Mouse (Mus musculus): Measurements from ENCODE around the gene Mapk9. TPM values are rescaled to one million over a fixed set of nuclear protein-coding genes. Genes with fewer than 3 reads are reported as not detected.

Gene Mapk9
- total and polyA plus RNA-seq, 2 experiments from 2014 or later: 70.4 to 124 TPM

- H3K4me1 ChIP-seq (ENCODE audit: insufficient read depth, low read length): no peaks in the 10 kb centered on the region
- H3K9ac ChIP-seq (replicated peaks; ENCODE audit: low read length): no peak overlapping the region
- no peak for DNase-seq (ENCODE audit: low spot score)
- H3K27ac ChIP-seq: no peak overlapping the region
- no peak overlapping the region for H3K4me2 ChIP-seq (ENCODE audit: low read depth, low read length)
- H3K4me3 ChIP-seq (ENCODE audit: low read length): no peak overlapping the region
- H3K36me3 ChIP-seq (ENCODE audit: insufficient read depth, low read length): peaks cover 23% of the 10 kb centered on the region
- no peaks in the 10 kb centered on the region for H3K27me3 ChIP-seq (ENCODE audit: insufficient read depth, low read length)
- H3K9me3 ChIP-seq (ENCODE audit: low read length): no peaks in the 10 kb centered on the region
- TF ChIP-seq CTCF (IDR thresholded peaks at IDR 0.05; ENCODE audit: low read depth): no peak
- WGBS: 87% methylated on average over 3 of the region's 3 CpGs
- no peak for ATAC-seq
These were observed 36.8 kb downstream of the Mapk9 start for GRCm38 (mm10) chr11:49883394-49883793.

- Histone ChIP-seq H3K4me2 (ENCODE audit: low read depth, low read length) (no peak overlapping the region), H3K36me3 (ENCODE audit: insufficient read depth, low read length) (peaks cover 5% of the 10 kb centered on the region), H3K4me3 (ENCODE audit: low read length) (no peak overlapping the region), H3K27me3 (ENCODE audit: insufficient read depth, low read length) (no peaks in the 10 kb centered on the region), H3K4me1 (ENCODE audit: insufficient read depth, low read length) (no peaks in the 10 kb centered on the region), H3K9me3 (ENCODE audit: low read length) (no peaks in the 10 kb centered on the region), H3K9ac (replicated peaks; ENCODE audit: low read length) (no peak overlapping the region), H3K27ac (no peak overlapping the region)
- DNase-seq (ENCODE audit: low spot score): no peak
- 0 out of 2 replicates have a peak, but pooled peaks have one; percentile 35 for ATAC-seq
- TF ChIP-seq CTCF (IDR thresholded peaks at IDR 0.05; ENCODE audit: low read depth): no peak
- 67% methylated on average over 5 of the region's 5 CpGs for WGBS
These were observed 41.9 kb downstream of the Mapk9 start for GRCm38 (mm10) chr11:49888469-49888868.

GRCm38 (mm10) chr11:49891993-49892392 lies 45.4 kb downstream of the Mapk9 start:
- Histone ChIP-seq H3K4me2 (ENCODE audit: low read depth, low read length) (no peak overlapping the region), H3K4me1 (ENCODE audit: insufficient read depth, low read length) (no peaks in the 10 kb centered on the region), H3K36me3 (ENCODE audit: insufficient read depth, low read length) (no peaks in the 10 kb centered on the region; the same call in 1 of the 2 replicates), H3K9me3 (ENCODE audit: low read length) (no peaks in the 10 kb centered on the region), H3K27me3 (ENCODE audit: insufficient read depth, low read length) (no peaks in the 10 kb centered on the region), H3K27ac (no peak overlapping the region), H3K9ac (replicated peaks; ENCODE audit: low read length) (no peak overlapping the region), H3K4me3 (ENCODE audit: low read length) (no peak overlapping the region)
- ATAC-seq: no peak
- no peak for DNase-seq (ENCODE audit: low spot score)
- 90% methylated on average over 5 of the region's 5 CpGs for WGBS
- no peak for TF ChIP-seq CTCF (IDR thresholded peaks at IDR 0.05; ENCODE audit: low read depth)

- Histone ChIP-seq H3K9me3 (ENCODE audit: low read length) (peaks cover 5% of the 10 kb centered on the region; the same call in 1 of the 2 replicates), H3K27ac (no peak overlapping the region), H3K9ac (replicated peaks; ENCODE audit: low read length) (no peak overlapping the region), H3K4me3 (ENCODE audit: low read length) (no peak overlapping the region), H3K4me1 (ENCODE audit: insufficient read depth, low read length) (no peaks in the 10 kb centered on the region), H3K27me3 (ENCODE audit: insufficient read depth, low read length) (no peaks in the 10 kb centered on the region), H3K4me2 (ENCODE audit: low read depth, low read length) (no peak overlapping the region), H3K36me3 (ENCODE audit: insufficient read depth, low read length) (no peaks in the 10 kb centered on the region)
- DNase-seq (ENCODE audit: low spot score): peak; percentile 32
- TF ChIP-seq CTCF (IDR thresholded peaks at IDR 0.05; ENCODE audit: low read depth): no peak
- 51% methylated on average over 11 of the region's 11 CpGs for WGBS
- no peak for ATAC-seq
These were observed 47.3 kb downstream of the Mapk9 start for GRCm38 (mm10) chr11:49893806-49894205.

- no peak for TF ChIP-seq CTCF (IDR thresholded peaks at IDR 0.05; ENCODE audit: low read depth)
- Histone ChIP-seq H3K27me3 (ENCODE audit: insufficient read depth, low read length) (no peaks in the 10 kb centered on the region), H3K36me3 (ENCODE audit: insufficient read depth, low read length) (no peaks in the 10 kb centered on the region), H3K4me3 (ENCODE audit: low read length) (no peak overlapping the region), H3K4me2 (ENCODE audit: low read depth, low read length) (no peak overlapping the region), H3K9ac (replicated peaks; ENCODE audit: low read length) (no peak overlapping the region), H3K4me1 (ENCODE audit: insufficient read depth, low read length) (no peaks in the 10 kb centered on the region), H3K27ac (no peak overlapping the region), H3K9me3 (ENCODE audit: low read length) (peaks cover 5% of the 10 kb centered on the region; the same call in 1 of the 2 replicates)
- WGBS: 65% methylated on average over 6 of the region's 6 CpGs
- ATAC-seq: no peak
- DNase-seq (ENCODE audit: low spot score): no peak
These were observed 49.5 kb downstream of the Mapk9 start for GRCm38 (mm10) chr11:49895966-49896590.

GRCm38 (mm10) chr11:49900043-49900442 lies 53.5 kb downstream of the Mapk9 start:
- Histone ChIP-seq H3K9ac (replicated peaks; ENCODE audit: low read length) (no peak overlapping the region), H3K9me3 (ENCODE audit: low read length) (peaks cover 5% of the 10 kb centered on the region; the same call in 1 of the 2 replicates), H3K4me1 (ENCODE audit: insufficient read depth, low read length) (no peaks in the 10 kb centered on the region), H3K4me2 (ENCODE audit: low read depth, low read length) (no peak overlapping the region), H3K36me3 (ENCODE audit: insufficient read depth, low read length) (no peaks in the 10 kb centered on the region), H3K27me3 (ENCODE audit: insufficient read depth, low read length) (no peaks in the 10 kb centered on the region), H3K27ac (no peak overlapping the region), H3K4me3 (ENCODE audit: low read length) (no peak overlapping the region)
- DNase-seq (ENCODE audit: low spot score) (no peak), ATAC-seq (no peak)
- no peak for TF ChIP-seq CTCF (IDR thresholded peaks at IDR 0.05; ENCODE audit: low read depth)
- WGBS: 67% methylated on average over 6 of the region's 6 CpGs

- Histone ChIP-seq H3K9ac (replicated peaks; ENCODE audit: low read length) (peak overlapping the region; percentile 80), H3K27ac (peak overlapping the region; percentile 72; the same call in 1 of the 2 replicates), H3K4me2 (ENCODE audit: low read depth, low read length) (peak overlapping the region; percentile 90), H3K9me3 (ENCODE audit: low read length) (peaks cover 5% of the 10 kb centered on the region; the same call in 1 of the 2 replicates), H3K36me3 (ENCODE audit: insufficient read depth, low read length) (no peaks in the 10 kb centered on the region), H3K4me1 (ENCODE audit: insufficient read depth, low read length) (no peaks in the 10 kb centered on the region), H3K4me3 (ENCODE audit: low read length) (peak overlapping the region; percentile 71), H3K27me3 (ENCODE audit: insufficient read depth, low read length) (no peaks in the 10 kb centered on the region)
- no peak for TF ChIP-seq CTCF (IDR thresholded peaks at IDR 0.05; ENCODE audit: low read depth)
- 20% methylated on average over 15 of the region's 15 CpGs for WGBS
- DNase-seq (ENCODE audit: low spot score): no peak
- peak; percentile 10; the same call in 1 of the 2 replicates for ATAC-seq
These were observed 54.6 kb downstream of the Mapk9 start for GRCm38 (mm10) chr11:49900962-49901658.

Data from hindbrain, postnatal 0 days (tissue).